Mouse (Mus musculus) liver, adult 2 months (tissue): ENCODE data around the gene Zbtb4.

ENCODE experiments used
- CTCF ChIP-seq: fragments of 200-500 bp; IDR thresholded peaks from 2 replicates; pipeline ENCODE4 v1.5.1; 2011; ENCODE audit warnings: low read depth, low read length, control low read depth
- POLR2A ChIP-seq: fragments of 200-500 bp; IDR thresholded peaks from 2 replicates; pipeline ENCODE4 v1.6.1; 2011; ENCODE audit warnings: low read length, control low read depth; ENCODE audit not compliant: insufficient read depth; ENCODE audit errors: extremely low read depth

GRCm38 (mm10) chr11:69789431-69789830 lies 23.7 kb downstream of the Zbtb4 start:
- no peak for TF ChIP-seq CTCF
- no peak for TF ChIP-seq POLR2A
